In the genomic region with DNA sequence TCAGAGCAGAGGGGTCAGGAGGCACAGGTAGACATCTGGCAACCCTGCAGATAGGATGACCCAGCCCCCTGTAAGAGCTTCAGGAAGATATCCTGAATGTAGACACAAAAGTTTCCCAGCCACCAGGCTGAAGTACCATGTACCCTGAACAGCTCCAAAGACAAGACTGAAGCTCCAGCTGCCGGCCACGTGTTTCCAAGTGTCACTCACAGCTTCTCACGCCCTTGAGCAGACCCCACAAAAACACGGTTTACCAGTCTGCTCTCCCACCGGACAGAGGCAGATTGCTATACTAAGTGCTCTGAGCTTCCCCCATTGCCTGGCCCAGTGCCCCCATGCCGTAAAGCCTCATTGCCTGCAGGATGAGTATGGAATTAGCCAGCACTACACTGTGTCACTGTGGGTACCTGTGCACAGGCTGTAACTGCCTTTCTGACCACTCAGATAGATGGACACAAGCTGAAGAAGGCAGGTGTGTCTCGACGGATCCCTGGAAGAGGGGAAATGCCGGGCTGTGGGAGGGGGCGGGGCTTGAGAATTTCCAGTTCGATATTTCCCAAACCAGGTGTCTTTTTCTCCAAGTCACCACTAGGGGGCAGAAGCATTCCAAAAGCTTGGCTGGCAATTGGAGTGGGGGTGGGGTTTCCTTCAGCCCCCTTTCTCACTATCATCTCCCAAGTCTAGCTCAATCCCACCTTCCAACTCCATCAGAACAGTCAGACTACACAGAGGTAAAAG, we compare ENCODE assay signal across 1 mouse cellular context.
TF ChIP-seq lines count a peak whose summit lies in the region.

No protein-coding gene starts in this region.

TF ChIP-seq in CH12.LX, 34 proteins besides CTCF, POLR2A, EP300 and RAD21:
- TF ChIP-seq USF1 (IDR thresholded peaks at IDR 0.05; ENCODE audit: low read depth, low read length), result no peak
- TF ChIP-seq HCFC1 (IDR thresholded peaks at IDR 0.05; ENCODE audit: low read depth, low read length), result no peak
- TF ChIP-seq UBTF (IDR thresholded peaks at IDR 0.05; ENCODE audit: low read depth, low read length), result no peak
- TF ChIP-seq KAT2A (IDR thresholded peaks at IDR 0.05; ENCODE audit: insufficient replicate concordance, low read length), result no peak
- 0 out of 2 replicates have a peak, but pooled peaks have one; percentile 42 for TF ChIP-seq TCF12 (IDR thresholded peaks at IDR 0.05; ENCODE audit: low read depth, low read length)
- TF ChIP-seq SMC3 (IDR thresholded peaks at IDR 0.05; ENCODE audit: low read depth, low read length), result peak; percentile 75
- no peak for TF ChIP-seq MAFK (IDR thresholded peaks at IDR 0.05; ENCODE audit: insufficient replicate concordance, low read length)
- 0 out of 2 replicates have a peak, but pooled peaks have one; percentile 11 for TF ChIP-seq ZC3H11A (IDR thresholded peaks at IDR 0.05; ENCODE audit: low read depth, low read length)
- TF ChIP-seq RCOR1 (conservative IDR thresholded peaks at IDR 0.05; ENCODE audit: low read depth, low read length), result no peak
- no peak for TF ChIP-seq IRF4 (IDR thresholded peaks at IDR 0.05; ENCODE audit: low read depth, low read length)
- no peak for TF ChIP-seq MEF2A (IDR thresholded peaks at IDR 0.05; ENCODE audit: borderline replicate concordance, low read depth, low read length)
- TF ChIP-seq MAZ (IDR thresholded peaks at IDR 0.05; ENCODE audit: low read depth, low read length), result 0 out of 2 replicates have a peak, but pooled peaks have one; percentile 56
- no peak for TF ChIP-seq ZNF384 (IDR thresholded peaks at IDR 0.05; ENCODE audit: low read depth, low read length)
- TF ChIP-seq BHLHE40 (IDR thresholded peaks at IDR 0.05; ENCODE audit: low read depth, low read length), result no peak
- no peak for TF ChIP-seq NRF1 (IDR thresholded peaks at IDR 0.05; ENCODE audit: low read depth, low read length)
- TF ChIP-seq ZKSCAN1 (IDR thresholded peaks at IDR 0.05; ENCODE audit: borderline replicate concordance, low read depth, low read length), result no peak
- no peak for TF ChIP-seq TBP (conservative IDR thresholded peaks at IDR 0.05; ENCODE audit: low read depth, low read length)
- no peak for TF ChIP-seq ZMIZ1 (IDR thresholded peaks at IDR 0.05; ENCODE audit: low read depth, low read length)
- no peak for TF ChIP-seq JUND (conservative IDR thresholded peaks at IDR 0.05; ENCODE audit: low read depth, low read length)
- TF ChIP-seq CHD2 (IDR thresholded peaks at IDR 0.05; ENCODE audit: low read length), result peak; percentile 80
- no peak for TF ChIP-seq E2F4 (IDR thresholded peaks at IDR 0.05; ENCODE audit: insufficient replicate concordance, low read depth, low read length)
- TF ChIP-seq JUN (IDR thresholded peaks at IDR 0.05; ENCODE audit: insufficient read depth, low read depth, low read length), result no peak
- no peak for TF ChIP-seq CHD1 (IDR thresholded peaks at IDR 0.05; ENCODE audit: low read depth, low read length)
- TF ChIP-seq MAX (IDR thresholded peaks at IDR 0.05; ENCODE audit: low read length), result no peak
- TF ChIP-seq ETS1 (conservative IDR thresholded peaks at IDR 0.05; ENCODE audit: low read depth, low read length), result no peak
- TF ChIP-seq MYC (IDR thresholded peaks at IDR 0.05; ENCODE audit: low read depth, low read length), result no peak
